Mouse (Mus musculus) neural tube, embryonic 11.5 days (tissue): ENCODE measurements around the gene Celf2. TPM values are rescaled to one million over a fixed set of nuclear protein-coding genes. Genes with fewer than 3 reads are reported as not detected.

Experiments used
- ATAC-seq: fragments of 200-750 bp; cut with Nextera tagmentation; 2 replicates; pipeline ENCODE4 v1.8.0; 2017; ENCODE audit warnings: moderate number of reproducible peaks, mild to moderate bottlenecking, moderate TSS enrichment, moderate library complexity; ENCODE audit not compliant: insufficient read depth, low FRiP score, low TSS enrichment
- DNase-seq: peaks from one replicate; pipeline ENCODE4 v3.0.0-alpha.2; 2015; ENCODE audit warnings: low spot score
- H3K27ac ChIP-seq: fragments of 300-500 bp; sonication (generic); 2 replicates; pipeline ENCODE4 v1.5.1; 2014; ENCODE audit warnings: low read depth, mild to moderate bottlenecking, low read length
- H3K27me3 ChIP-seq: fragments of 300-500 bp; sonication (generic); 2 replicates; pipeline ENCODE4 v1.6.1; 2014; ENCODE audit warnings: mild to moderate bottlenecking, low read length, mixed read lengths; ENCODE audit not compliant: control insufficient read depth, insufficient read depth
- H3K36me3 ChIP-seq: fragments of 300-500 bp; sonication (generic); 2 replicates; pipeline ENCODE4 v1.6.1; 2014; ENCODE audit warnings: mild to moderate bottlenecking, low read length, moderate library complexity, mixed read lengths; ENCODE audit not compliant: control insufficient read depth, insufficient read depth
- H3K4me1 ChIP-seq: fragments of 300-500 bp; sonication (generic); 2 replicates; pipeline ENCODE4 v1.6.1; 2014; ENCODE audit warnings: low read length, mixed read lengths; ENCODE audit not compliant: control insufficient read depth, insufficient read depth
- H3K4me2 ChIP-seq: fragments of 300-500 bp; sonication (generic); 2 replicates; pipeline ENCODE4 v1.6.1; 2014; ENCODE audit warnings: low read depth, mild to moderate bottlenecking, moderate library complexity
- H3K4me3 ChIP-seq: fragments of 300-500 bp; sonication (generic); 2 replicates; pipeline ENCODE4 v1.5.1; 2014; ENCODE audit warnings: low read depth, low read length
- H3K9ac ChIP-seq: fragments of 300-500 bp; sonication (generic); 2 replicates; pipeline ENCODE4 v1.6.1; 2014; ENCODE audit warnings: mild to moderate bottlenecking, low read length
- H3K9me3 ChIP-seq: fragments of 300-500 bp; sonication (generic); 2 replicates; pipeline ENCODE4 v1.6.1; 2016; ENCODE audit warnings: low read length; ENCODE audit not compliant: control insufficient read depth
- WGBS: fragments of 180-500 bp; shearing (Covaris S2); extraction: QIAGEN DNeasy Blood & Tissue Kit; methylation state at CpG from one replicate; pipeline ENCODE4 v1.1.7; 2014; 5-methylcytosine and 5-hydroxymethylcytosine counted together
- polyA plus RNA-seq: library from polyadenylated mRNA; unstranded; fragments of >200 nt; fragmentation: Nextera tagmentation; extraction: Ambion mirVana; gene quantifications from 2 replicates; pipeline ENCODE4 v1.2.1, GENCODE M21; 2014

Gene Celf2
- polyA plus RNA-seq, 1 experiment from 2014 or later: 70.3 TPM

DNA sequence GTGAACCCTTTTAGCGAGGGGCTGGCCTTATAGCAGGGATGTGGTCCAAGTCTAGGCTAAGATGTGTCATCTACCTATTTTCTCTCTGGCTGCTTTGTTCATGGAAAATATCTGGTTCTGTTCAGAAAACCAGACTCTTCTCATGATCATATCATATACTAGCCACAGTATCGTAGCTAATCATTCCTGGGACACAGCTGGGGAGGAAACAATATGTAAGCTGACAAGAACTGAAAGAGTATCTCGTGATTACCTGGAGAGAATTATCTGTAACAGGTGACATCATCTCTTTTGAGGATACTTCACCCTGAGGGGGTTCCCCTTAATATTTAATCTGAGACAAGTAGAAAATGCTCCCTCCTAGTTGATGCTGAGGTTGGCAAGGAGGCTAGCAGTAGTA, 951.6 kb downstream of the Celf2 start:
- ATAC-seq (no peak), DNase-seq (no peak)
- Histone ChIP-seq H3K27ac (no peak overlapping the region), H3K9ac (no peak overlapping the region), H3K4me3 (no peak overlapping the region), H3K4me1 (no peaks in the 10 kb centered on the region), H3K27me3 (no peaks in the 10 kb centered on the region), H3K9me3 (no peaks in the 10 kb centered on the region), H3K4me2 (no peak overlapping the region), H3K36me3 (no peaks in the 10 kb centered on the region)
- WGBS: 92% methylated on average over 3 of the region's 3 CpGs

DNA sequence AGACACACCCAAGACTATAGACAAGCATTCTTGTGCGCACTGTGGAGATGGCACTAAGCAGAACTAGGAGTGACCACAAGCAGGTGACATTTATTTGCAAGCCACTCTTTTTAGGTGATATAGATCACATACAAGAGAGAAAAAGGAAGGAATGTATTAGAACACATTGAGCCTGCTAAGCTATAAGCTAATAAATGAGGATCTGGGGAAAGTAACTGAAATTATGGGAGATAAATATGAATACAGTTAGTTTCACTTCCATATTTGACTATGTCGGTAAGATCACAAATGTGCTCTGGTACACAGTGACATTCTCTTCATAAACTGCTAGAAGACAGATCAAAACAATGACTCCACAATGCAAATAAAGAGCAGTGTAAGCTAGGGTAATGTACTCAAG, 952.5 kb downstream of the Celf2 start:
- Histone ChIP-seq H3K9me3 (no peaks in the 10 kb centered on the region), H3K36me3 (no peaks in the 10 kb centered on the region), H3K4me2 (no peak overlapping the region), H3K27me3 (no peaks in the 10 kb centered on the region), H3K27ac (no peak overlapping the region), H3K4me1 (no peaks in the 10 kb centered on the region; the same call in 1 of the 2 replicates), H3K4me3 (no peak overlapping the region), H3K9ac (no peak overlapping the region)
- WGBS: 93% methylated on average over 2 of the region's 2 CpGs
- DNase-seq: no peak
- no peak for ATAC-seq

DNA sequence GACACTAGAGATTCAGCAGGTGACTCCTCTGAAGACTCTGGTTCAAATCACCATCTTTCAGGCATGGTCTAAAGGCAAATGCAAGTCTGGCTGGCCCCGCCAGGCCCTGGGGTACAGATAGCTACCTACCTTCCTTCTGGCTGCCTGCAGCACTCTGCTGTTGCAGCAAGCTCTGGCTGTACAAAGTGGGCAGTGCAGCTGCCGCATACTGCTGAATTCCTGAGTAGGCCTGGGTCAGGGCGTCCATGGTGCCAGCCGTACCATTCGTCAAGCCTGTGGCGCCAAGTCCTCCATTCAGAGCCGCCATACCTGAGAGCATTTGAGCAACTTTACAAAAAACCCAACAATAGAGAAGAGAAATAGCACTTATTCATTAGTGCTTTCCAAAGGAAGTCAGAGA, 955.7 kb downstream of the Celf2 start:
- Histone ChIP-seq H3K4me1 (no peaks in the 10 kb centered on the region; the same call in 1 of the 2 replicates), H3K4me3 (no peak overlapping the region), H3K27ac (no peak overlapping the region), H3K9me3 (no peaks in the 10 kb centered on the region), H3K9ac (no peak overlapping the region), H3K4me2 (no peak overlapping the region), H3K27me3 (no peaks in the 10 kb centered on the region), H3K36me3 (no peaks in the 10 kb centered on the region)
- ATAC-seq (no peak), DNase-seq (no peak)
- 67% methylated on average over 7 of the region's 7 CpGs for WGBS

GRCm38 (mm10) chr2:6549251-6549650, 960.1 kb downstream of the Celf2 start:
- Histone ChIP-seq H3K9me3 (no peaks in the 10 kb centered on the region), H3K27me3 (no peaks in the 10 kb centered on the region), H3K9ac (no peak overlapping the region), H3K4me2 (no peak overlapping the region), H3K4me1 (peaks cover 4% of the 10 kb centered on the region; the same call in 1 of the 2 replicates), H3K36me3 (no peaks in the 10 kb centered on the region), H3K4me3 (no peak overlapping the region), H3K27ac (no peak overlapping the region)
- 93% methylated on average over 7 of the region's 7 CpGs for WGBS
- no peak for DNase-seq
- ATAC-seq: no peak

GRCm38 (mm10) chr2:6547139-6547664, 962.2 kb downstream of the Celf2 start:
- Histone ChIP-seq H3K27ac (peak overlapping the region; percentile 75), H3K4me1 (peaks cover 4% of the 10 kb centered on the region; the same call in 1 of the 2 replicates), H3K27me3 (no peaks in the 10 kb centered on the region), H3K4me3 (no peak overlapping the region), H3K4me2 (no peak overlapping the region), H3K9ac (peak overlapping the region; percentile 45), H3K9me3 (no peaks in the 10 kb centered on the region), H3K36me3 (no peaks in the 10 kb centered on the region)
- WGBS: 25% methylated on average over 9 of the region's 9 CpGs
- DNase-seq (peak; percentile 57), ATAC-seq (peak; percentile 76)

GRCm38 (mm10) chr2:6546462-6547138, 962.8 kb downstream of the Celf2 start:
- ATAC-seq (peak; percentile 80), DNase-seq (no peak)
- H3K27me3 ChIP-seq: no peaks in the 10 kb centered on the region
- H3K27ac ChIP-seq: peak overlapping the region; percentile 75
- no peak overlapping the region for H3K4me3 ChIP-seq
- H3K4me1 ChIP-seq: peaks cover 4% of the 10 kb centered on the region; the same call in 1 of the 2 replicates
- H3K9me3 ChIP-seq: no peaks in the 10 kb centered on the region
- peak overlapping the region; percentile 45; the same call in 1 of the 2 replicates for H3K9ac ChIP-seq
- no peak overlapping the region for H3K4me2 ChIP-seq
- WGBS: 44% methylated on average over 14 of the region's 14 CpGs
- H3K36me3 ChIP-seq: no peaks in the 10 kb centered on the region

- no peaks in the 10 kb centered on the region for H3K36me3 ChIP-seq
- ATAC-seq (no peak; the same call in 1 of the 2 replicates), DNase-seq (no peak)
- H3K27ac ChIP-seq: no peak overlapping the region
- no peaks in the 10 kb centered on the region for H3K9me3 ChIP-seq
- no peak overlapping the region for H3K4me3 ChIP-seq
- H3K9ac ChIP-seq: no peak overlapping the region
- H3K4me1 ChIP-seq: peaks cover 4% of the 10 kb centered on the region; the same call in 1 of the 2 replicates
- H3K4me2 ChIP-seq: no peak overlapping the region
- H3K27me3 ChIP-seq: no peaks in the 10 kb centered on the region
- 48% methylated on average over 10 of the region's 10 CpGs for WGBS
These were observed 964.0 kb downstream of the Celf2 start for GRCm38 (mm10) chr2:6545127-6545931.

DNA sequence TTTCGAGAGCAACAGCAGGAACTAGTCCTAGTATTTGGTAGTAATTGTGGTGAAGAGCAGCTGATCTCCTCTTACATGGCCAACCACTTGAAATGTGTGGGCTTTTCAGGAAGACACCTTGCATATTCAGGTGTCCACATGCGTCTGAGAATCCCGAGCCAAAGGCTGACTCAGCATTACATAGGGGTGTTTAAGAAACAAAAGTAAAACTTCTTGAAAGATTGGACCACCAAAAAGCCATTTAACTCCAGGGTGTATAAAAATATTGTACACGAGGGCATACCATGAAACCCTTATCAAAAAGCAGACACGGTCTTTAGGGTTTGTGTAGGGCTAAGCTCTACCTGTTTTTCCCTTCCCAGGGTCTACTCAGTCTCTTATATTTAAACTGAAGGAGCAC, 965.7 kb downstream of the Celf2 start:
- H3K9me3 ChIP-seq: no peaks in the 10 kb centered on the region
- H3K9ac ChIP-seq: no peak overlapping the region
- ATAC-seq: no peak
- no peak overlapping the region for H3K4me2 ChIP-seq
- no peak overlapping the region for H3K27ac ChIP-seq
- no peak overlapping the region for H3K4me3 ChIP-seq
- no peaks in the 10 kb centered on the region for H3K27me3 ChIP-seq
- no peak for DNase-seq
- WGBS: 94% methylated on average over 5 of the region's 5 CpGs
- H3K36me3 ChIP-seq: no peaks in the 10 kb centered on the region
- H3K4me1 ChIP-seq: peaks cover 4% of the 10 kb centered on the region; the same call in 1 of the 2 replicates
